Mouse (Mus musculus) spleen, adult 12 weeks (tissue): ENCODE results near the gene Dennd2d.
A peak's percentile ranks its signal among the peaks of the same experiment; 100 is the strongest.

ENCODE experiments used
- DNase-seq: peaks from one replicate; pipeline ENCODE4 v3.0.0; 2022; ENCODE audit warnings: low spot score

Dennd2d gene

GRCm38 (mm10) chr3:106482281-106483081 lies at the start of gene Dennd2d:
TSS of gene Dennd2d (plus strand) at chr3:106482405.
- no peak for DNase-seq

GRCm38 (mm10) chr3:106448571-106448970 lies 33.6 kb upstream of the Dennd2d start:
- DNase-seq: no peak

- DNase-seq: no peak
Observed at GRCm38 (mm10) chr3:106448995-106449394, 33.2 kb upstream of the Dennd2d start.

GRCm38 (mm10) chr3:106449567-106449966 lies 32.6 kb upstream of the Dennd2d start:
- DNase-seq: no peak

GRCm38 (mm10) chr3:106452616-106453015 lies 29.6 kb upstream of the Dennd2d start:
- no peak for DNase-seq

- DNase-seq: no peak
Observed at GRCm38 (mm10) chr3:106457298-106457869, 24.8 kb upstream of the Dennd2d start.

GRCm38 (mm10) chr3:106462059-106462470 lies 20.1 kb upstream of the Dennd2d start:
- peak; percentile 27 for DNase-seq

- DNase-seq: no peak
Observed at GRCm38 (mm10) chr3:106462493-106462892, 19.7 kb upstream of the Dennd2d start.

GRCm38 (mm10) chr3:106464750-106465149 lies 17.5 kb upstream of the Dennd2d start:
- DNase-seq: no peak

- DNase-seq: no peak
Observed at GRCm38 (mm10) chr3:106474210-106474609, 8.0 kb upstream of the Dennd2d start.

GRCm38 (mm10) chr3:106476863-106477262 lies 5.3 kb upstream of the Dennd2d start:
- DNase-seq: no peak

- no peak for DNase-seq
Observed at GRCm38 (mm10) chr3:106483297-106483696, 1.1 kb downstream of the Dennd2d start.

- DNase-seq: no peak
Observed at GRCm38 (mm10) chr3:106483796-106484405, 1.7 kb downstream of the Dennd2d start.

- no peak for DNase-seq
Observed at GRCm38 (mm10) chr3:106484861-106485260, 2.7 kb downstream of the Dennd2d start.

GRCm38 (mm10) chr3:106485810-106486209 lies 3.6 kb downstream of the Dennd2d start:
- DNase-seq: no peak

- DNase-seq: no peak
Observed at GRCm38 (mm10) chr3:106487551-106487950, 5.3 kb downstream of the Dennd2d start.

GRCm38 (mm10) chr3:106490239-106490638 lies 8.0 kb downstream of the Dennd2d start:
- DNase-seq: no peak

- DNase-seq: no peak
Observed at GRCm38 (mm10) chr3:106492723-106493122, 10.5 kb downstream of the Dennd2d start.

- no peak for DNase-seq
Observed at GRCm38 (mm10) chr3:106493202-106493601, 11.0 kb downstream of the Dennd2d start.

GRCm38 (mm10) chr3:106493882-106494281 lies 11.7 kb downstream of the Dennd2d start:
- no peak for DNase-seq

GRCm38 (mm10) chr3:106494417-106494950 lies 12.3 kb downstream of the Dennd2d start:
- DNase-seq: no peak

GRCm38 (mm10) chr3:106495346-106496044 lies 13.3 kb downstream of the Dennd2d start:
- DNase-seq: no peak
